Mouse (Mus musculus): ENCODE results near the gene Card14.

GRCm38 (mm10) chr11:119378551-119378950, 71.0 kb downstream of the Card14 start:
- TF ChIP-seq CTCF (IDR thresholded peaks at IDR 0.05; ENCODE audit: borderline replicate concordance, insufficient read depth, low read length) (no peak), POLR2A (IDR thresholded peaks at IDR 0.05; ENCODE audit: low read depth, low read length) (no peak)

Measured in embryonic fibroblast, embryonic 13.5 days (primary cell).